Mouse (Mus musculus): ENCODE measurements around the gene Prpf38b.

Prpf38b gene

GRCm38 (mm10) chr3:108911548-108912413 is at the start of gene Prpf38b:
Gene Prpf38b (minus strand): TSS chr3:108911727.
- DNase-seq (ENCODE audit: low spot score) = peak; percentile 85

DNA sequence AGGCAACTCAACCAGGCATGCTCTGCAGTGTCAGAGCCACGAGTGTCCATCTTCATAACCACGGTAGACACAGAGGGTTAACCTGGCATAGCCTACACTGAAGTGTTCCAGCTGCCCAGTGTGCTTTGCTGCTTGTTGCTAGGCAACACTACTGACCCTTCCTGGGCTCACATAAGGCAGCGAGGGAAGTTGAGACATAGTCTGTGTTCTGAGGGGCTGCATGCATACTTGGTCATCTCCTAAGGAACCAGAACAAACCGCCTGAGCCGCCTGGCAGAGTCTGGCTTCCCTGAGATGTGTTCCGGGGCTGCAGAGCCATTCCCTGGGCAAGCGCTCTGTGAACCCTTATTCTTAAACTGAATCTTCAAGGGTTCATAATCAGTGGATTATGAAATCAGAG is 49.7 kb upstream of the Prpf38b start:
- DNase-seq (ENCODE audit: low spot score) = no peak

DNA sequence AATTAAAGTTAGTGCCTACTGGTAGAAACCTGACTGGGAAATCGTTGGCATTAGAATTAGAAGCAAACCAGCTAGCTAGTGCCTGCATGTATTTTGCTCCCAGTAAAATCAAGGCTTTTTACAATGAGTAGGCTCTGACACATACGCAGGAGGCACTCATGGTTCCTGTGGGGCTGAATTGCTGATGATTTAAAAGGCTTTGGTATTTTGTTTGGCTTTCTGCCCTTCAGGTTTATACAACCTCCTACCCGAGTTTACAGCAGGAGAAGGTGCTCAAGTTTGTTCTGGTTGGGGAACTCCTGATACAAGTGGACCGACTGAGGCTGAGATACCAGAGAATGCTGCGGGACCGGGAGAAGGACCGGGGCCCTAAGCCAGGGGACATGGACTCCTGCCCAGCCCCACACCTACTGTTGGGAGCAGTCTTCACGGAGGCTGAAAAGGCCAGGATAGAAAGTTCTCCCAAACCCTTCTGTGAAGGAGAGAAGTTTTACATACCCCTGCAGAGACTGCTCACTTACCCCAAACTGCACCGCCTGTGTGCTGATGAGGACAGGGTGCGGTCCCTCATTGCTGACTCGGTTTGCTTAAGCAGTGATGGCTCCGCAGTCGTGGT is 48.3 kb upstream of the Prpf38b start:
- DNase-seq (ENCODE audit: low spot score) = no peak

GRCm38 (mm10) chr3:108957976-108958375 is 46.4 kb upstream of the Prpf38b start:
- DNase-seq (ENCODE audit: low spot score) = no peak

- DNase-seq (ENCODE audit: low spot score) = no peak
Observed at GRCm38 (mm10) chr3:108940996-108941395, 29.5 kb upstream of the Prpf38b start.

GRCm38 (mm10) chr3:108940001-108940633 is 28.6 kb upstream of the Prpf38b start, which contains the start of gene Gm9857:
Gene Gm9857 (minus strand): TSS chr3:108940445.
- no peak for DNase-seq (ENCODE audit: low spot score)

GRCm38 (mm10) chr3:108939573-108939972 is 28.0 kb upstream of the Prpf38b start, which contains the start of gene Henmt1:
Gene Henmt1 (plus strand): TSS chr3:108939873.
- DNase-seq (ENCODE audit: low spot score) = no peak

DNA sequence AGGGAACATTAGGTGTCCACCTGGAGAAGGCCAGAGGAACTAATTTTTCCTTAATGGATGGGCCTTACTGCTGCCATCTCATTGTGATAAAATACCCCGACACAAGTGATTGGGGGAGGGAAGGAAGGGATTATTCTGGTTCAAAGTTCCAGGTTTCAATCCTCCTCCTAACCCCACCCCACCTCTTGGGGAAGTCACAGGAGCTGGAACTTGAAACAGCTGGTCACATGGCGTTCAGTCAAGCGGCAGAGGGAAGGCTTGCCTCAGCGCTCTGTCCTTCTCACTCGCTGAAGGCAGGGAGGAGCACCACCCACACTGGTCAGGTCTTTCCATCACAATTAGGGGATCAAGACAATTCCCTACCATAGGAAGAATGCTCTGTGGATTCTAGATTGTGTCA is 27.2 kb upstream of the Prpf38b start:
- DNase-seq (ENCODE audit: low spot score) = no peak

GRCm38 (mm10) chr3:108933557-108933956 is 22.0 kb upstream of the Prpf38b start:
- DNase-seq (ENCODE audit: low spot score) = no peak

DNA sequence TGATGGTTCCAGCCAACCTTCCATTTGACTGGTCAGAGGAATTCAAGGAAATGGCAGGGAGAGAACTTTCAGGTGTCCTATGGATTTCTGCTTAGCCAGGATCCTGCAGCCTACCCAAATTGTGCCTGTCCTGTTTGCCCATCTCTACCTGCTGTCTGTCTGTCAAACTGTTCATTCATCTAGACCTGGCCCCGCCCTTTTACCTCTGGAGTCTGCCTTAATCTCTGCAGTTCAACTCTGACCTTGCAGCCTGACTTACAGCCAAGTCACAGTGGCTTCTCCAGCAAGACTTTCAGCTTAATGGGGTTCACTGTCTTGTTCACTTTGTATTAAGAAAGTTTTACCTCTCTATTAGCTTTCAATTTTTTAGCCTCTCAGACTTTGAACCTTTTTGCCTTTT is 14.8 kb upstream of the Prpf38b start:
- DNase-seq (ENCODE audit: low spot score) = no peak

- DNase-seq (ENCODE audit: low spot score) = no peak
Observed at GRCm38 (mm10) chr3:108925677-108926076, 14.2 kb upstream of the Prpf38b start.

DNA sequence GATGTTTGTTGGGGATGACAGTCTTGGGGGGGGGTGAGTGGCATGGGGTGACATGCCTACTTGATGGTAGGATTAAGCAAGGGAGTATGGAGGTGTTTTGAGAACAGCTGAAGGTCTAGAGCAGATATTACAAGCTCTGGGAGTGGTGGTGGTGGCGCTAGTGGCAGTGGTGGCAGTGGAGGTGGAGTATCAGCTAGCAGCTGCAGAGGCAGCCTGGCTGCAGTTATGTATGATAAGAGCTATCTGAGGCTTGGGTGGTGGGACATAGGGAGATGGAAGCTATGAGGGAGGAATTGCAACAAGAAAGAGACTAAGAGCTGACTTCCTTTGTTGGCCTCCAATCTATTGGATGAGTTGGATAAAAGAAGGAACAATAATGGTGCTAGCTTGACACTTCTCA is 10.3 kb upstream of the Prpf38b start:
- DNase-seq (ENCODE audit: low spot score) = no peak

GRCm38 (mm10) chr3:108920442-108921070 is 9.0 kb upstream of the Prpf38b start:
- no peak for DNase-seq (ENCODE audit: low spot score)

DNA sequence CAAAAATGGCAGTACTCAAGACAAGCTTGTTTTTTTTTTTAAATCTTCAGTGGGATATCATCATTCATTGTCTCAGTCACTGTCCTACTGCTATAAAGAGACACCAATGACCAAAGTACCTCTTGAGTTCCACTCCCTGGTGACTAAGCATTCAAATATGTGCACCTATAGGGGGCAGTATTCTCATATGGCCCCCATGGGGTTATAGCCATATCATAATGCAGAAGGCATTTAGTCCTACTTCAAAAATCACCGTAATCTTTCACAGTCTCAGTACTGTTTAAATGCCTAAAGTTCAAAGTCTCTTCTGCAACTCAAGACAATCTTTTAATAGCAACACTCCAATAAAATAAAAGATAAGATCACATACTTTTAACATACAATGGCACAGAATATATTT is 7.3 kb upstream of the Prpf38b start:
- DNase-seq (ENCODE audit: low spot score) = no peak

DNA sequence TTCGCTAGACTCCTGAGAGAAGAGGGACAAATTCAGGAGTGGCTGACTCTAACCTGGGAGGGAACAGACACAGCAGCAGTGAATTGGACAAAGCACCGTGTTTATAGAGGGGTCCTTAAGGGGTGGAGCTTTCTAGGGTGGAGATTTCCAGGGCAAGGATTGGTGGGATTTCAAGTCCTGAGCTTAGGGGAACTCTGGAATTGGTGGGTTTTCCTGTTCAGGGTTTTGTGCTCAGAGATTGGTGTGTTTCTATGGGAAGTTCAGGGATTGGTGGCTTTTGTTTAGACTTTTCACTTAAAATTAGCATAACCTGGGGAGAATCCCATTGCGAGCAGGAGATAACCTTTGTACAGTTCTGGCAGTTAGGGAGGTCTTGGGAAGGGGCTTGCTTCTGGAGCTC is 6.5 kb upstream of the Prpf38b start:
- no peak for DNase-seq (ENCODE audit: low spot score)

DNA sequence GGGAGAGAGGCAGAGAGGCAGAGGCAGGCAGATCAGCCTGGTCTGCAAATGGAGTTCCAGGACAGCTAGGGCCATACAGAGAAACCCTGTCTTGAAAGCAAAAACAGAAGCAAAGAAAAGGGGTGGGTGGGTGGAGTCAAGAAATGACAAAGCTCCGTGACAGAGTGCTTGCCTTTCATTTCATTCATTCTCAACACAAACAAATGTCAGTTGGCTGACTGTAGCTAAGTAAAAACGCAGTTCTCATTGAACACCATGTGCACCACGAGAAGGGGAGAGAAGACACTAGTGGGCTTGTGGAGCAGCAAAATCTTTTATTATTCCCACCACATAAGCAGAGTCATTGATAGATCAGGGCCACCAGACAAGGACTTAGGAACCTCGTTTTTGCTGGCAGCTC is 5.3 kb upstream of the Prpf38b start:
- DNase-seq (ENCODE audit: low spot score) = no peak

- DNase-seq (ENCODE audit: low spot score) = no peak
Observed at GRCm38 (mm10) chr3:108915999-108916398, 4.5 kb upstream of the Prpf38b start.

- DNase-seq (ENCODE audit: low spot score) = peak; percentile 18
Observed at GRCm38 (mm10) chr3:108911081-108911547, 413 bp downstream of the Prpf38b start.

GRCm38 (mm10) chr3:108910303-108911080 is 1.0 kb downstream of the Prpf38b start:
- DNase-seq (ENCODE audit: low spot score) = no peak

DNA sequence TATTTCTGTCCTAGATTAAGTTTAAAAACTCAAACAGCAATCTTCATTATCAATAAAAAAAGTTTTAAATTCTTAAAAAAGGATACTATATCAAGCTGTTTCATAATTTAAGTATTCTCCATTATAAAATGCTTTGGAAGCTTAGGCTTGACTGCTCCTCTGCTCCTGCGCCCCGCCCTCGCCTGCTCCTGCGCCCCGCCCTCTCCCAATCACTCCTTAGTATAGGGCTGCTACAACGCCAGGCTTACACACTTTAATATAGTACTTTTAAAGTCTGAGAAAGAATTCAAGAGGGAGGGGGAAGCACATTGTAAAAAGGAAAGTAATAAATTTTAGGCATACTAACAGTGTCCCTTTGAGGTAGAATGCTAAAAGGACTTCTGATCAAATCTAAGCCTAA is 8.6 kb downstream of the Prpf38b start:
- no peak for DNase-seq (ENCODE audit: low spot score)

DNA sequence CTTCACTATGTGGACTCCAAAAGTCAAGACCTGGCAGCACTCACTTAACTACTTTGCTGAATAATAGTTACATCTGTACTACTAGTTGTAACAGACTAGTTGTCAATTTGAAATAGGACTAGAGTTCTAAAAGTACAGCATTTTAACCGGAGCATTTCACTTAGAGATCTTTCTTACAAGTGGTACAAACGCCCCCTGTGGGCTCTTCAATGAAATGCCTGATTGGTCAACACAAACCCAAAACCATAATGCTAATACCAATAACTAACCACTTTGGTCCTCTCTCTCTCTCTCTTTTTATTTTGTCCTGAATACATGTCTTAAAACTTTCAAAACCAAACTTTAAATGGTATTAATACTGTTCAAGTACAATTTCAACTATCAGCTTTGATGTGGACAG is 9.5 kb downstream of the Prpf38b start:
- DNase-seq (ENCODE audit: low spot score) = no peak

DNA sequence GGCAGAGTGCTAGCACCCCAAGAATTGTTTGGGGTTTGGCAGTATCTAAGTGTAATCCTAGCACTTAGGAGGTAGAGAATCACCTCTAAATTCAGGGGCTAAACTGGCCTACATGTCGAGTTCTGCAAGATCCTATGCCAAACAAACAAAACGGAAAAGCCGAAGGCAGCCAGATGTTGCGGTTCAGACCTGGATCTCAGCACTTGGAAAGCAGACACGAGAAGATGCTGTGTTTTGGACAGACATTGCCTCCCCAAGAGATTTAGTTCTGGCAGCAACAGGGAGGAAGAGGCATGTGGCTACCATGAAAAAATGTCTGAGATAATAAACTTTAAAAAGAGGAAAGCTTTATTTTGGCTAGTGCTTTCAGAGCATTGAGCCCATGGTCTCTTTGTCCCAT is 10.8 kb downstream of the Prpf38b start:
- no peak for DNase-seq (ENCODE audit: low spot score)

Data from urinary bladder, postnatal 10 days (tissue).